Mouse (Mus musculus) urinary bladder, adult 2 months (tissue): ENCODE data around the gene Vkorc1. TPM values are rescaled to one million over a fixed set of nuclear protein-coding genes. Genes with fewer than 3 reads are reported as not detected.
A peak's percentile ranks its signal among the peaks of the same experiment; 100 is the strongest.

Source experiments
- DNase-seq: peaks from one replicate; pipeline ENCODE4 v3.0.0; 2022; ENCODE audit warnings: low spot score
- polyA plus RNA-seq: library from polyadenylated mRNA; depleted of rRNA; stranded (reverse); fragments of >200 nt; gene quantifications from 2 replicates; pipeline ENCODE4 v1.2.3, GENCODE M21; 2012; rRNA removed

Vkorc1 gene
- polyA plus RNA-seq, 1 experiment, result 211 TPM

DNA sequence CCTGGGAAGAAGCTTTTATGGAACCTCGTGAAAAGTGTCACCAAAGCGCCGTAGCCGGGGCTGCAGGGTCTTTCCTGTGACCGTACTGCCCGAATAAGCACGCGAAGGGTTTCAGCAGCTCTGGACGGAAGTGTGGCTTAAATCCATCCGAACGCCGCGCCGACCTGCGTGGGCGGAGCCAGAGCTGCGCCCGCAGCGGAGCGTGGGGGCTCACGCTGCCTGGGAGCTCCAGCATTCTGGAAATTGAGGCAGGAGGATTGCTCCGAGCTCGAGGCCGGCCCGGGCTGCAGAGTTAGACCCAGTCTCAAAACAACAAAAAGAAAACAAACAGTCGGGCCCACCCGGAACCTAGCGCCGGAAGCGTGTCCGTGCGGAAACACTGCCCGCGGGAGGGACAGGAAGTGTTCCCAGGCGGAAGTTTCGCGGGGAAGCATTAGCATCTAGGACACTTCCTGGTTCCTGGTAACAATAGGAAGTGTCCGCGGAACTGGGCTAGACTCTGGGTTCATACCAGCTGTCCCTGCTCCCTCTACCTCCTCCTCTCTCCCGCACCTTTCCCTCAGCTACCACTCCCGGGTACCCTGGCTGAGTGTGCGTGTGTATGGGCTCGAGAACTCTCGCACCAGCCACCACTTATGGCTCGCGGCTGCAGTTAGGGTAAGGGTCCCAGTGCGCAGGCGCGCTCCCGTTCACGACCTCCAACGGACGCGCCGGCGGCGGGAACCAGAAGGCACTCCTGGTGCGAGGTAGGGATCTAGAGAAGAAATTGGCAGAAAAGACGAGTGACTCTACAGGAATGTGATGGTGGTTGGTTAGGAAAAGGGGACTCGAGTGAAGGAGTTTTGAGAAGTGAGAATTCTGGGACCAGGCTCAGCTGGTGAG lies 18.7 kb downstream of the Vkorc1 start, which contains the start of gene Zfp668:
TSS of gene Zfp668 (minus strand) at position 362 of the 882 bp plus-strand sequence.
- peak; percentile 83 for DNase-seq

DNA sequence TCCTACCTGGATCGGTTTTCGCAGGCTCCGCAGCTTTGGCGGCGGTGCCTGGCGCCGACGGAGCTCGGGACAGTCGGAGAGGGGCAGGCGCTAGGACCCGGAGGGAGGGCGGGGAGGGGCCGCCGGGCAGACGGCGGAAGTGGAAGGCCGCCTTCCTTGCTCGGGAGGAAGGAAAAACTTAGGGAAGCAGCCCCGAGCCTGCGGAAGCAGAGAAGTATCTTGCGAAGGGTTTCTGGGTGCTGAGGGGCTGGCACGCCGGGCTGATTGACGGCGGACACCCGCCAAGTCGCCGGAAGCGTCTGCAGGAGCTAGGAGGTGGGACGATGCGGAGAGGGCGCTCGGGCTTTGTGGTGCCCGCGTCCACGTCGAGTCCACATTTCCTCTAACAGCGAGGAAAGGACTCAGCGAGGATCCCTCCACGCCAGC lies 19.4 kb downstream of the Vkorc1 start, which contains the start of gene Zfp646:
TSS of gene Zfp646 (plus strand) at position 181 of the 426 bp plus-strand sequence.
- no peak for DNase-seq

- peak; percentile 77 for DNase-seq
Observed at GRCm38 (mm10) chr7:127875627-127876001, 19.8 kb downstream of the Vkorc1 start.

DNA sequence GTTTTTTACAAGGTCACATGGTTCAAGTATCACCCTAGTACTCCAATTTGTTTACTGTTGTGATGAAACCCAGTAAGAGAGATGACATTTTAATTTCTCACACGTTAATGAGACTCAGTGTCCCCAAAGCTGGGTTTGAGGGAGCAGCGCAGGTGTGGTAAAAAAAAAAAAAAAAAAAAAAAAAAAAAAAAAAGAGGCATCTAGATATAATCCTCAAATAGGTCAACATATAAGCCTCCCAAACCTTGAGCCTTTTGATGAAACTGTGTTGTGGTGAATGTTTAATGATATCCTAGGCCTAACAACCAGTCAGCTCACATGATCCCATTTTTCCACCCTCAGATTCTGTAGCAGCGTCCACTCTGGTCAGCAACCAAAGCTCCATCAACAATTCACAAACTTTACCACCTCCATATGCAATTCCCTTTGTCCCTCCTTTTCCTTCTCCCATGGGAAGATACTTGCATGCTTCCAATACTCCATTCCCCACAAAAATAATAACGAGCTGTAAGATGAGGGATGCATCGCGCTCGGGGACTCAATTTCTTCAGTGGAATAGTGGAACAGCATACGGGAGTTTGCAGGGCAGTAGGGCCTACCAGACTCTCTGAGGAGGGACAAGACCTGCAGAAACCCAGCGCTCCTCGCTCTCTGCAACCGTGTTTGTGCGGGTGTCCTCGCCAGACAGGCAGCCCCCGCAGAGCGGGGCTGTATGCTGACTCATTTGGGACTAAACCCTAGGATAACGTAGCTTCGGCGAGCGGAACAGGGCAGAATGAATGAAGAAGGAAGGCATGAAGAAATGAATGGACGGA lies 20.4 kb downstream of the Vkorc1 start:
- no peak for DNase-seq

GRCm38 (mm10) chr7:127870136-127870821 lies 25.1 kb downstream of the Vkorc1 start:
- no peak for DNase-seq

GRCm38 (mm10) chr7:127869149-127869810 lies 26.1 kb downstream of the Vkorc1 start:
- DNase-seq, result no peak

- DNase-seq, result no peak
Observed at GRCm38 (mm10) chr7:127867641-127868040, 27.8 kb downstream of the Vkorc1 start.

DNA sequence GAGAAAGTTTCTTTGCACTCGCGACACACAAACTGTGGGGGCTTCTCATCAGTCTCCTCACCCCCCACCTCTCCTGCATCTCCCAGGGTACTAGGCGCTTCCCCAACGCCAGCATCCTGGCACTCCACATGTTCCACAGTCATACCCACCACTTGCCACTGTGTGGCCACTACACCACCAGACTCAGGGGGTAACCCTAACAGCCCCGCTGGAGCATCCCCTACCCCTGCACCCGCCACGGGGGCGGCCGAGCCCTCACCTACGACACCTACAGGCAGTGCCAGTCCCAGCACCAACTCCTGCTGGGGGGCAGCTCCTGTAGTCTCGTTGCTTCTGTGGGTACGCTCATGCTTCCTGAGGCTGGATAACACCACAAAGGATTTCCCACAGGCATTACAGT lies 29.0 kb downstream of the Vkorc1 start:
- DNase-seq, result no peak

DNA sequence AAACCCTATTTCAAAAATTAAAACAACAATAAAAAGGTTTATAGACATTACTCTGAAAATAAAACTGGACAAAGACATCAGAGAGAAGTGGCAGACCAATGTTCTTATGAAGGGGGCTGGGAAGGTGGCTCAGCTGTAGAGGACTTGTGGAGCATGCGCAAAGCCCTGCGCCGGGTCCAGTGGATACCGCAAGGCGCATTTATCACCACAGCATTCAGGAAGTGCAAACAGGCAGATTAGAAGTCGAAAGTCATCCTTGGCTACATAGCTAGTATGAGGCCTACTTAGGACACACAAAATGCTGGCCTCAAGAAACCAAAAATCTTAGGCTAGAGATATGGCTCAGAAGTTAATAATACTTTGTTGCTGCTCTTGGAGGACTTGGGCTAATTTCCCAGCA lies 37.2 kb downstream of the Vkorc1 start:
- no peak for DNase-seq

DNA sequence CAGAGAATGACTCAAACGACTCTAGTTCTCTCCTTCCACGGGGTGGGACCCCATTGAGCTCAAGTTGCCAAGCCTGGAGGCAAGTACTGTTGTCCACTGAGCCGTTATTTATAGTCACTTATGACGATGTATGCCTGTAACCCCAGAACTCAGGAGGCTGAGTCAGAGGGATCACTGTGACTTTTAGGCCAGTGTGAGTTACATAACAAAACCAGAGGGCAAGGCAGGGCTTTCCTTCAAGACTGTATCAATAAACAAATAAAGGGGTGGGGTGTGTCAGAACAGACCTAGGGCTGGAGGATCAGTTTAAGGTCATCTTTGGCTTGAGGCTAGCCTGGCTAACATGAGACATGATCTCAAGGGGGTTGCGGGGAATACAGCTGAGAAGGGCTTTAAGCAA lies 44.5 kb downstream of the Vkorc1 start:
- no peak for DNase-seq

GRCm38 (mm10) chr7:127849973-127850875 lies 45.2 kb downstream of the Vkorc1 start:
- DNase-seq, result no peak

Other genes starting within 250 kb of the Vkorc1 start
- 26.0 and 30.3 TPM in 2 replicates for gene Bcl7c, start 186.7 kb downstream of the Vkorc1 start, polyA plus RNA-seq
- 11.0 and 13.7 TPM in 2 replicates for gene Ctf1, start 182.9 kb downstream of the Vkorc1 start, polyA plus RNA-seq
- not detected in 2 replicates for gene Ctf2, start 163.5 kb downstream of the Vkorc1 start, polyA plus RNA-seq
- 14.5 and 15.5 TPM in 2 replicates for gene Fbxl19, start 151.1 kb downstream of the Vkorc1 start, polyA plus RNA-seq
- gene Orai3, start 125.8 kb downstream of the Vkorc1 start, polyA plus RNA-seq, result 36.0 and 42.3 TPM in 2 replicates
- 4.8 and 13.9 TPM in 2 replicates for gene Setd1a, start 118.9 kb downstream of the Vkorc1 start, polyA plus RNA-seq
- 0.21 TPM in 1 of 2 replicates, not detected in the other for gene Gm49388, start 110.0 kb downstream of the Vkorc1 start, polyA plus RNA-seq
- 65.7 and 77.6 TPM in 2 replicates for gene Hsd3b7, start 95.0 kb downstream of the Vkorc1 start, polyA plus RNA-seq
- gene Stx4a, start 71.3 kb downstream of the Vkorc1 start, polyA plus RNA-seq, result 161 and 178 TPM in 2 replicates
- gene Stx1b, start 71.1 kb downstream of the Vkorc1 start, polyA plus RNA-seq, result 6.4 and 6.9 TPM in 2 replicates
- gene Zfp646, start 19.4 kb downstream of the Vkorc1 start, polyA plus RNA-seq, result 12.2 and 15.6 TPM in 2 replicates
- 2.9 and 4.1 TPM in 2 replicates for gene Zfp668, start 18.8 kb downstream of the Vkorc1 start, polyA plus RNA-seq
- 2.9 and 3.9 TPM in 2 replicates for gene Prss53, start 4.6 kb downstream of the Vkorc1 start, polyA plus RNA-seq
- gene Gm21974, start 163 bp downstream of the Vkorc1 start, polyA plus RNA-seq, result not detected in 2 replicates
- gene Bckdk, start 8.5 kb upstream of the Vkorc1 start, polyA plus RNA-seq, result 71.8 and 76.9 TPM in 2 replicates
- 27.2 and 31.9 TPM in 2 replicates for gene Kat8, start 16.9 kb upstream of the Vkorc1 start, polyA plus RNA-seq
- 54.6 and 66.0 TPM in 2 replicates for gene Prss8, start 34.5 kb upstream of the Vkorc1 start, polyA plus RNA-seq
- gene Prss36, start 51.1 kb upstream of the Vkorc1 start, polyA plus RNA-seq, result 10.2 and 13.5 TPM in 2 replicates
- gene Fus, start 71.8 kb upstream of the Vkorc1 start, polyA plus RNA-seq, result 388 and 390 TPM in 2 replicates
- gene Pycard, start 98.2 kb upstream of the Vkorc1 start, polyA plus RNA-seq, result 57.9 and 68.3 TPM in 2 replicates
- 0.78 and 0.91 TPM in 2 replicates for gene Trim72, start 108.3 kb upstream of the Vkorc1 start, polyA plus RNA-seq
- gene Itgam, start 167.0 kb upstream of the Vkorc1 start, polyA plus RNA-seq, result 7.9 and 9.1 TPM in 2 replicates
- gene Gm49368, start 167.1 kb upstream of the Vkorc1 start, polyA plus RNA-seq, result 0.04 TPM in 1 of 2 replicates, not detected in the other
- gene Itgax, start 233.9 kb upstream of the Vkorc1 start, polyA plus RNA-seq, result 3.4 and 3.8 TPM in 2 replicates